Mouse (Mus musculus) heart, adult 10 weeks (tissue): ENCODE data around the gene Aym1. TPM values are rescaled to one million over a fixed set of nuclear protein-coding genes. Genes with fewer than 3 reads are reported as not detected.

Experiments used
- polyA plus RNA-seq: library from polyadenylated mRNA; stranded (reverse); fragments of 350-450 nt; fragmentation: Illumina TruSeq; extraction: RNeasy Lipid Tissue Mini Kit (QIAGEN cat#74804); gene quantifications from one replicate; pipeline ENCODE4 v1.2.3, GENCODE M21; 2014; ENCODE audit warnings: low read depth, low replicate concordance

Aym1 gene
- not detected for polyA plus RNA-seq

GRCm38 (mm10) chr5:113357186-113357585 is at the start of gene Aym1:
Gene Aym1 (plus strand): TSS chr5:113357294.

GRCm38 (mm10) chr5:113310377-113311003 is 46.6 kb upstream of the Aym1 start, which contains the start of gene Sgsm1:
Gene Sgsm1 (minus strand): TSS chr5:113310786.

Other genes with a start within 250 kb of the Aym1 start
- 19.0 TPM for gene 2900026A02Rik, start 136.1 kb upstream of the Aym1 start, polyA plus RNA-seq
- gene Tmem211, start 130.4 kb upstream of the Aym1 start, polyA plus RNA-seq, result not detected
- 0.76 TPM for gene Sgsm1, start 46.5 kb upstream of the Aym1 start, polyA plus RNA-seq
- 0.47 TPM for gene Wscd2, start 133.0 kb downstream of the Aym1 start, polyA plus RNA-seq